Mouse (Mus musculus): ENCODE data around the gene Olfr279. TPM values are rescaled to one million over a fixed set of nuclear protein-coding genes. Genes with fewer than 3 reads are reported as not detected.

Gene Olfr279
- not detected for total RNA-seq (2021)

DNA sequence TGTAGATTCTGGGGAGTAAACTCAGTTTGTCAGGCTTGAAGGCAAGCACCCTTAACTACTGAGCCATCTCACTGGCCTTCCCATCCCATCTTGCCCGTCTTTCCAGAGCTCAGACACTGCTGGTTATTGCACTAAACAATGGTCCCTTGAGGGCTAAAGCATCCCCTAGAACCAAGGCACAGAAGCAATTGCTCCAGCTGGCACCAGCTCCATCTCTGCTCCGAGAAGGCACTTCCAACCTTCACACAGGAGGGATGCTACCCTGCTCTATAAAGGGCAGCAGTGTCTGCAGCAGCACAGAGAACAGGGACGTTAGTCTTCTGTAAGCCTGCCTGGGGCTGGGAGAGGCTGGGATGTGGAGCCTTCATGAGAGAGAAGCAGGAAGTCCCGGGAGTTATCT lies at the start of gene Olfr279:
Gene Olfr279, plus strand, starts transcription at position 301 of the 400 bp plus-strand sequence.
- DNase-seq: no peak

DNA sequence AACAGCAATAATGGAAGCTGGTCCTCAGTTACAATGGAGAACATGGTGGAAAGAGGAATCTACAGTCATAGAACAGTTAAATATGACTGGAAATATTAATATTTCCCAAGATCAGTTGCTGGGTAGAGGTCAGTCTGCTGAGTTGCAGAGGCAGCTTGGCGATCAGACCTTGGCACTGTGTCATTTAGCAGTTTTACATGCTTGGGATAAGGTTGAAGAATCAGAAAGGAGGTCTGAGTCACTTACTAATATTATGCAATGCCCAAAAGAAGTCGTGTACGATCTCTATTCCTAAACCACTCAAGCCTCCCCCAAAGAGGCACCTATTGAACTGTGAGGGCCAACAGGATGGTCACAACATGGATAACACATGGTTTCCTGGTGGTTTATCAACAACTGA lies 47.6 kb upstream of the Olfr279 start:
- DNase-seq: no peak

DNA sequence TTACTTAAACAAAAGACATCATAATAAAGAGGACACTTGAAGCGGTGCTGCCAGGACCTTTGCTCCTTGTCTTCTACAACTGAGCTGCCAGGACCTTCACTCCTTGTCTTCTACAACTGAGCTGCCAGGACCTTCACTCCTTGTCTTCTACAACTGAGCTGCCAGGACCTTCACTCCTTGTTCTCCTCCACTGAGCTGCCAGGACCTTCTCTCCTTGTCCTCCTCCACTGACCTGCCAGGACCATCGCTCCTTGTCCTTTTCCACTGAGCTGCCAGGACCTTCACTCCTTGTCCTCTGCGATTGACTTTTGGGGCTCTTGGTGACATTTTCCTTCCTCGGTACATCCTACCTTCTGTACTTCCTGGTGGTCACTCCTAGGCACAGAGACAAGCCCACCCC lies 43.7 kb upstream of the Olfr279 start:
- no peak for DNase-seq

DNA sequence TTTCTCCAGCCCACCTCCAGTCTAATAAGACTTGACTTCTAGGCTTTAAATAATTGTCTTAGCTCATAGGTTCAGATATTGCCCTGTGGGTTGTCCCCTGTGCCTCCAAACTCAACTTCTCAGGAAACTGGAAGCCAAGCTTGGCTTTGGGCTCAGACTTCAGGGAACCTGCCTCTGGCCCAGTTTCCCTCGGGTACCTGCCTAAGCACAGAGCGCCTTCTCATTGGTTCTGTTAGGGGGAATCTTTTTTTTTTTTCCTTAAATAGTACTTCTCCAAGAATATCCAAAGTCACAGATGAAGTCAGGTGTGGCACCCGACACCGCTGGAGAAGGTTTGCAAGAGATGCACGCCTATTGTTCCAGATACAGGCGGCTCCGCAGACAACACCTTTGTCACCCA lies 39.9 kb upstream of the Olfr279 start, which contains the start of gene Olfr281:
Gene Olfr281, plus strand, starts transcription at position 301 of the 400 bp plus-strand sequence.
- no peak for DNase-seq

DNA sequence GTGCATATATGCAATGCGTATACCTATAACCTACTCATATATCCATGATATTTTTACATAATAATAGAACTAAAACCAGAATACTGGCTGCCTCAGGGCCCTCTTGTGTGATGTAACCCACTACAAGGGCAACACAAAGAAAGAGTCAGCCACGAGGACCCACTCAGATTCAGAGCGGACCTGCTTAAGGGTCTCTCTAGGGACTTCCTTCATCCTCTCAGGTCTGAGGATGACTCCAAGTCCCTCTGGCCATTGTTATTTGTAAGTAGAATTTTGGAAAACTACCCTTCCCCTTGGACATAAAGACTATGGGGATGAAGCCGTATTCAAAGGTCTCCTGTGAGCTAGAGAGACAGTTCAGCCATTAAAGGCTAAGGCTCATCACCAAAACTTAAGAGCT lies 22.6 kb upstream of the Olfr279 start, which contains the start of gene OR5BS1P:
Gene OR5BS1P, plus strand, starts transcription at position 301 of the 400 bp plus-strand sequence.
- DNase-seq: no peak

DNA sequence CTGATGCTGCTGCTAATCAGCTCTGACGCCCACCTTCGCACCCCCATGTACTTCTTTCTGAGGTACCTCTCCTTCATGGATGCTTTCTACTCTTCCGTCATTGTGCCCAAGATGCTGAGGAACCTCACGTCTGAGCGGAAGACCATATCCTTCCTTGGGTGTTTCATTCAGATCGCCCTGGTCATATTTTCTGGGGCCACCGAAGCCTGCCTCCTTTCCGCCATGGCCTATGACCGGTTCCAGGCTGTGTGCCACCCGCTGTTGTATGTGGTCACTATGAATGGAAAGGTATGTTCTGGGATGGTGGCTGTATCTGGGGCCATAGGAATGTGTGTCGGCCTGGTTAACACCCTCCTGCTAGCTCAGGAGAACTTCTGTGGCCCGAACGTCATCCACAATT lies 20.7 kb upstream of the Olfr279 start:
- no peak for DNase-seq

DNA sequence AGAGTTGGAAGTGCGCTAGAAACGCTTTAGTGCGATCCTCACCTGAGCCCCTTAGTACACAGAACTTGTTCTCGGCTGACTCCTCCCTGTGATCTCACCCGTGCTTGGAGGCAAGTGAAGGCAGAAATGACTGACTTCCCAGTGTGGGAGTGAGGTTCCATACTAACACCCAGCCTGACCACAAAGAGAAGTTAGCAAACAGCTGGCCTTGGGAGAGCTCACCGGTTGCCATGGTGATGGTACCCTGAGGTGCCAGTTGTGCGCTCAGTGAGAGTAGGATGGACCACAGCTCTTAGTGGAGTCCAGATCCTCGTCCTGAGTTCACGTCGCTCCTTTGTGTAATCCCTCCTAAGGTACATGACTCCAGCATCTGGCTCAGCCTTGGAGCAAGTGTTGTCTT lies 17.2 kb upstream of the Olfr279 start:
- no peak for DNase-seq

DNA sequence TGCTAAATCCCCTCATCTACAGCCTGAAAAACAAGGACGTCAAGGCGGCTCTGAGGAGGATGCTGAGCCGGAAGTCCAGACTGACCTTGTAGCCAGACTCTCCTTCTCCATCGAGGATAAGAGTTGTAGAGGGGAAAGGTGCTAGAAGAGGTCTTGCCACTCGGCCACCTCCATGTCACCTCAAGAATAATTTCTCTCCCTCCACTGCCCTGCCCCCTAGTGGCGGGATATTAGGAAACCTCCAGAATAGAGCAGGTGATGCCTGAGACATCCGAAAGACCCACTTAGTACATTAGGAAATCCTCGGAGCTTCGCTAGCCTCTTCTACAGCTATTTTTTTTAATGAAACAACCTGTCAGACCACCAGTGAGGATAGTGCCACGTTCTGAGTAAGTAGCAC lies 16.8 kb upstream of the Olfr279 start:
- peak in 1 of 2 experiments; percentile 21 for DNase-seq

DNA sequence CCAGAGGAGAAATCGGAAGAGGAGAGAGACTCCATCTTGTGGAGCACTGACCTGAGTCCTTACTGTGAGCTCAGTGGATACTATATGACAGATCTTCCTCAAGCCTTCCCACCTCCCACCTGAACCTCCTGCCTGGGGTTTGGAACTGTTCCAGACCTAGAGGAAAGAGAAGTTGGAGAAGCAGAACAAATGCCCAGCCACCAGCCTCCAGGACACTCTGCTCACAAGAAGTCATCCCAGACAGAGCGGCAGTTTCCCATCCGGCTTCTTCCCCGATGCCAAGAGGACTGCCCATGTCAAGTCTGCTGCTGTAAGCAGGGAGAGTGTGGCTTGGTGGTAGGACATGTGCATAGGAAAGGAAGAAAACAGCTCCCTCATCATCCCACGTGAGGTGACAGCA lies 15.9 kb upstream of the Olfr279 start:
- no peak for DNase-seq

DNA sequence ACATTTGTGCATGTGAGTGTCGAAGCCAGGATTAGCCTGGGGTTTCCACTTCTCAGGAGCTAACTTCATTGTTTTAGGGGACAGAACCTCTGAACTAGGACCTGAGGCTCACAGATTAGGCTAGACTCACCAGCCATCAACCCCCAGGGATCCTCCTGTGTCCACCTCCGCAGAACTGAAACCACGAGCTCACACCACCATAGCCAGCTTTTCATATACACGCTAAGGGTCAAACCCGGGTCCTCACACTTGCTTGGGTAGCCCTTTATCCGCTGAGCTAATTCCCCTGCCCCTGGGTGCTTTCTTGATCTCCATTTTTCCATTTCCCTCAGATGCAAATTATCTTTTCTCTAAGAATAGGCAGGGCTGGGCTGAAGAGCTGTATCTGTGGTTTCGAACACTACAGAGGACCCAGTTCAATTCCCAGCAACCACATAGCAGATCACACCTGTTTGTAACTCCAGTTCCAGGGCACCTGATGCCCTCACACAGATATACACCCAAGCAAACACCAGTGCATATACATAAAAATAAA lies 12.6 kb upstream of the Olfr279 start:
- DNase-seq: no peak

DNA sequence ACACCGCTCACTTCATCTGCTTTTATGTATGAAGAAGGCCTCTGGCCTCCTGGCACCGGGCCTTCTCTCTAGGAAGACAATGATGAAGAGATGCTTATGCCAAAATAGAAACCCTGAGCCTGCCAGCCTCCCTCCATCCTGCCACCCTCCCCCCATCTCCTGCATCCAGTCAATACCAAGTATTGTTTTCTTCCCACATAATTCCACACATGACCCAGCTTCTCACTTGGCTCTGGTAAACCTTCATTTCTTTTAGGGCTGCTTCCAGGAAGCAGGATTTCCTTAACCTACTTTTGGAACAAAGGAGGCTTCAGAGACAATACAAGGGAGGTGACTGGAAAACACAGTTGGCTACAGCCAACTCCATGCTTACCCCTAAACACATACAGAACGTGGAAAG lies 9.5 kb upstream of the Olfr279 start, which contains the start of gene Lalba:
Gene Lalba, minus strand, starts transcription at position 21 of the 400 bp plus-strand sequence.
- DNase-seq: no peak

DNA sequence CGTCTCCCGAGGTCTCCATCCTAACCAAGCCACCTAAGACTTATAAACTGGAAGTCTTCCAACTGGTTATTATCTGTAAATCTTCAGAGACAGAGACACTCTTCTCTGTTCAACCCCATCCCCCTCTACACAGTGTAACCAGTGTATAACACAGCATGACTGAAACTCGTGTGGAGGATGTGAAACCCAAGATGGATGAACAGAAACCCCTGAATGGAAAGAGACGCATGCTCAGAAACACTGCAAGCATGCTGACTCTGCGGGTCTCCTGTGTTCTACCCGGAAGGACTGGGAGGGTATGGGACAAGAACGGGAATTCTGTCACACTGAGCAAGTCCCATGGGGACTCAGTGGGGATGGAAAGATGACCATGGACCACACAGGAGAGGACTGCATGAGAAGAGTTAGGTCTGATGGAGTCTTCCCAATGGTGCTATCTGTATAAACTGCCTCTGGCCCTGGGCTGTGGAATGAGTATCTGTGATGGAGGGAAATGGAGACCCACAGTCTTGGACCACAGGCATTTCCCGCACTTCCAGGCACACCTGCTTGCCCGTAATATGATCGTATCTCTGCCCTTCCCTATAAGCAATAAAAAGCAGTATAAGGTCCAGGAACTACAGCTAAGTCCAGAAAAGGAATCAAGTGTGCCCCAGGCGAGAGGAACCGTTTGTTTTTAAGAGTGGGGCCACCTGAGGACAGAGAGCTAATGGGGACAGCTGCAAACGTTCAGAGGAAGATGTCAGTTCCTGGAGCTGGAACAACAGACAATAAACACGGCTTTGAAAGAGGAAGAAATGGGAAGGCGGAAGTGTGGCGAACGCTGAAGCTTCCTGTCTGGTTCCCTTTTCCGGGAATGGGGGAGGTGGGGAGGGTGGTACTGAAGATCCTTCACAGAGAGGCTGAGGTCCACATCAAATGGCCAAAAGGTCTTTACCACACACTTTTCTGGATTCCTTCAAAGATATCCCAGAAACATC lies 8.0 kb upstream of the Olfr279 start:
- no peak for DNase-seq

DNA sequence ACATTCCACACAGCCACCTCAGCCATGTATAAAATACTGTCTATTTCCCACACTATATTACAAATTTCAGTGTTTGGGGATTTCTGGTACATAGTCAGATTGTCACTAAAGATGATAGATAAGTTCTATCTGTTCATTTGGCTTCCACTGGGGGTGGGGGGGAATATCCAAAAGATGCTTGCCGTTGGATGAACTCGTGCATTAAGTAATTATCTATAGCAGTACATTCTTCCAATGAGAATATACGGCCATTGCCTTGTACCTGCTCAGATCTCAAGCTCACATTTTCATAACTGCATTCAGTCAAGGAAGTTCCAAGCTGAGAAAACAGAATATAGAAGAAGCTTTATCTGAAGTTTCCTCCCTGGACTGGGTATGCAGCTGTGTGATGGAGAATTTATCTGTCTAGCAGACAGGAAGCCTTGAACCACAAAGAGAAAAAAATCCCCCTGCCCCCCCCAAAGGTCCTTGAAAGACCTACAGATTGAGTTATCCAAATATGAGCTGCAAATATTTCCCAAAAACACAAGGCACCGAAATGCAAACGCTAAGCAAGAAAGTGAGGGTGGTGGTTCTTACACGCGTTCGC lies 5.7 kb upstream of the Olfr279 start:
- DNase-seq: no peak

DNA sequence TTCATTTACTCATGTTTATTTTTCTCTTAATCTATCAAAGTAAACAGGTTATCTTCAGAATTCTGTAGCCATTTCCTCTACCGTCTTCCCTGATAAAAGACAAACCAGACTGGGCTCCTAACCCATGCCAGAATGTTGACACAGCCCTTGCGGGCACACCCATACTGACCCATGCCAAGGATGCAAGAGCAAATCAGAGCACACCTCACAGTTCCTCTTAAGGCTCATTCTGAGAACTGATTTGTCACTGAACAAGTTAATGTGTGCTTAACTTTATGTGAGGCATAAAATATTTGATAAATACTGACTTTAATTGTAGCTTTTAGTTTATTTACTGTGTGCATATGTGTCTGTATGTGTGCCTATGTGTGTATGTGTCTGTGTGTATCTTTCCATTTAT lies 870 bp upstream of the Olfr279 start:
- DNase-seq: no peak

DNA sequence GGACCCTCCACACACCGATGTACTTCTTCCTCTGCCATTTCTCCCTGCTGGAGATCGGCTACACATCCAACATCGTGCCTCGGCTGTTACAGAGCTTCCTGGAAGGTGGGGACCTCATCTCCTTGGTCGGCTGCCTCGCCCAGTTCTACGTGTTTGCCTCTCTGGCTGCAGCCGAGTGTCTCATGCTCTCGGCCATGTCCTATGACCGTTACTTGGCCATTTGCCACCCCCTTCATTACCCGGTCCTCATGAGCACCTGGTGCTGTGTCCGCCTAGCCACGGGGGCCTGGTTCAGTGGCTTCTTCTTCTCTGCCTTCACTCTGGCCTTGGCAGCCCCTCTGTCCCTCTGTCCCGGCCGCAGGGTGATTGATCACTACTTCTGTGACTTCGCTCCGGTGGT lies 5.4 kb downstream of the Olfr279 start:
- no peak for DNase-seq

DNA sequence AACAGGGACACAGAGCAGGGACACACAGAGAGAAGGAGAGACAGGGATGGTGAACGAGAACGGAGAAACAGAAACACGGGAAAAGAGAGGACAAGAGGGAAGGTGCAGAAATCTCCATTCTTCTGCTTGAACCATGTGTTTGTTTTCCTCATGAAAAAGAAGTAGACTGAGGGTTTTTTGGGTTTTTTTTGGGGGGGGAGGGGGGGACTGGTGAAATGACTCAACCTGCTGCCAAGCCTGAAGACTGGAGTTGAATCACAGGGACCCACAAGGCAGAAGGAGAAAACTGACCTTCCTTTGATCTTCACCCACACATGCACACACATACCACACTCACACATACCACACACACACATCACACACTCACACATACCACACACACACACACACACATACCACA lies 11.1 kb downstream of the Olfr279 start:
- DNase-seq: no peak

DNA sequence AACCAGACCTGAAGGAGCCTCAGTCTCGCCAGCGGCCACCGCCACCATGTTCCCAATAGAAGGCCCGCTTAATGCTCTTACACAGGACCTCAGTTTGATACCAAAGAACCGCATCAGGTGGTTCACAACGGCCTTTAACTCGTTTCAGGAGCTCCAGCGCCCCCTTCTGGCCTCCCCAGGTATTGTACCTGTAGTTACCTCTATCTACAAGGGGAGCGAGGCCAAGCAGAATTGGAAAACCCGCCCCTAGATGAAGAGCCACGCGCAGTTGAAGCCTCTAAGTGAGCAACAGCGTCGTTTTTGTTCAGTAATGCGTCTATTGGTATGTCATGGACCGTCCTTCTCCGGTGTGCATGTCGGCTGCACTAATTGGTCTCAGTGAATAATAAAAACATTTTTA lies 12.3 kb downstream of the Olfr279 start:
- DNase-seq: no peak

DNA sequence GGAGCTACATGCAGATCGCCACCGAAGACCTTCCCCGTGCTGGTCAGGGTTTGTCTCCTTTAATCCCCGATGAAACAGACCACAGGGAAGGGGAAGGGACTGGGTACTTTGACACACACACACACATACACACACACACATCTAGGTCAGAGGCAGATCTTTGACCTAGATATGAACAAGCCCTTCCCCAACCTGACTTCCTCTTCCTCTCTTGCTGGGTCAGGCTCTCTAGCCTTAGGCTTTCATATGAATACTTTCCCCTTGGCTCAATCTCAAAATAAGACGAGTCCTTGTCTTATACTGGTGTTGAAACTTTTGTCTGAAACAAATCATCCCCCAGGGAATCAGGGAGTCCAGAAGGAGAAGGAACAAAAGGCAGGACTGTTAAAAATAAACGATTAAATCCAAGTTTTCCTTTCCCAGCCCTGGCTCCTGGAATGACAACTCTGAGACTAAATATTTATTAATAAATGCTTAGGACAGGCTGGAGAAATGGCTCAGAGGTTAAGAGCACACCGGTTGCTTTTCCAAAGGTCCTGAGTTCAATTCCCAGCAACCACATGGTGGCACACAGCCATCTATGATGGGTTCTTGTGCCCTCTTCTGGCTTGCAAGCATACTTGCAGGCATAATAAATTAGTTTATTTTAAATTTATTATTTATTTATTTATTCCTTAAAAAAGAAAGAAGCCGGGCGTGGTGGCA lies 14.2 kb downstream of the Olfr279 start:
- no peak for DNase-seq

DNA sequence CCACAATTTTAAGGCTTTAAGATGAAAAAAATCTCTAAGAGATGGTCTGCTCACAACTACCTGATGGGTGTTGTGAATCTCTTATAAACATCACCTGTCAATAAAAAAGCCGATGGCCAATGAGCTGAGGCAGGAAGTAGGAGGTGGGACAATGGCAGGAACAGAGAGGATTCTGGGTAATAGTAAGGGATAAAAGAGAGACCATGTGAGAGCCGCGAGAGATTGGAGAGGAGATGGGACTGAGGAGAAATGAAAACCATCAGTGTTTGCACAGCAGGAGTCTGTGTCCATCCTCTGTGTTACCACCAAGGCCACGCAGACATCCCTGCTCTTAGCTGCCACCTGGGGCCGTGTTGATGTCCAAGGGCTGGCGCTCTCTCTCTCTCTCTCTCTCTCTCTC lies 15.1 kb downstream of the Olfr279 start:
- DNase-seq: no peak

DNA sequence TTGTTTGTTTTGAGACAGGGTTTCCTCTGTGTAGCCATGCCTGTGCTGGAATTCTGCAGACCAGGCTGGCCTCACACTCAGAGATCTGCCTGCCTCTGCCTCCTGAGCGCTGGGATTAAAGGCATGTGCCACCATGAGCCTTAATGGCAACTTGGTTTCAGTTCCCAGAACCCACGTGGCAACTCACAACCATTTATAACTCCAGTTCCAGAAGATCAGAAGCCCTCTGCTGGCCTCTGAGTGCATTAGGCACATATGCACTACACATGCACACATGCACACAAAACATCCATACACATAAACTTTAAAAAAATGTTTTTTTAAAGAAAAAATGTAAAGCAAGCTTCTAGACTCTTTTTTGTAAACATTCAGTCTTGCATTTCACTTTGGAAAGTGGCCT lies 17.2 kb downstream of the Olfr279 start:
- DNase-seq: no peak

DNA sequence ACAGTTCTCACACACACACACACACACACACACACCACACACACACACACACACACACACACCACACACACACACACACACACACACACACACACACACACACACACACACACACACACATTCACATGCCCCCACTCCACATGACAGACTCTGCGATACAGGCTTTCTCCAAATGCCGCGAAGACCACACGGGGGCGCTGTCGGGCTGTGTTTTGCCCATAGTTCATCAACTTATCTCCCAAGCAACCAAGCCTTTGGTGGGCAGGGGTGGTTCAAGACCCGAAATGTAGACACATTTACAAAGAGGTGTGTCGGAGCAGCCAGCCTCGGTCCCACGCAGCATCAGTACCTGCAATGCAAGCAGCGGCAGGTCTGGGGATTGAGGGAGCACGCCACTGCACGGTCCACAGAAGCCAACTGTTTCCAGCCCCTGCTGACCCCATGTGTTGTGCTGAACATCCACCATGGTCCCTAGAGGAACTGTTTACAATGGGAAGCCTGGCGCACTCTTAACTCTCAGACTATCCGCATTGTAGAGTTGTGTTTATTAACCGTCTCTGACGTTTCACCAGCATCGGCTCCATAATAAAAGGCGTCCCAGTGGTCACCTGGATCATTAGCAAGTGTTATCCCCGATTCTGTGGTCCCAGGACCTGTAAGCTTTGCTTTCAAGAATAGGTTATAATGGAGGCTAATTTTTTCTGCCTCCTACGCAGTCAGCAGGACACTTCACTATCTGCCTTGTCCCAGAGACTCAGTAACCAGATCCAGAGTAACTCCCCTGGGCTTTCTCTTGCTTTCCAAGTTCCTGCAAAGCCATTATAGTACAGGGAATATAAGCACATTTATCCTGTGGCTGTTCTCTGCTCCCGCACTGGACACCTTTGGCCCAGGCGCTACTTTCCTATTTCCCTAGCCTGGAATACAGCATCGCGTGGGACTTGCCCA lies 18.5 kb downstream of the Olfr279 start:
- peak; percentile 52 to 66 for DNase-seq
